Mouse (Mus musculus) hindbrain, embryonic 12.5 days (tissue): Measurements from ENCODE around the gene Pla2g16. TPM values are rescaled to one million over a fixed set of nuclear protein-coding genes. Genes with fewer than 3 reads are reported as not detected.

ENCODE experiments used
- ATAC-seq: fragments of 200-750 bp; cut with Nextera tagmentation; 2 replicates; pipeline ENCODE4 v1.8.0; 2017; ENCODE audit warnings: moderate TSS enrichment; ENCODE audit not compliant: low FRiP score
- H3K27ac ChIP-seq: fragments of 300-500 bp; sonication (generic); 2 replicates; pipeline ENCODE4 v1.5.1; 2016; ENCODE audit warnings: mild to moderate bottlenecking
- H3K27me3 ChIP-seq: fragments of 300-500 bp; sonication (generic); 2 replicates; pipeline ENCODE4 v1.6.1; 2016; ENCODE audit warnings: mild to moderate bottlenecking
- H3K36me3 ChIP-seq: fragments of 300-500 bp; sonication (generic); 2 replicates; pipeline ENCODE4 v1.6.1; 2016; ENCODE audit warnings: mild to moderate bottlenecking
- H3K4me1 ChIP-seq: fragments of 300-500 bp; sonication (generic); 2 replicates; pipeline ENCODE4 v1.6.1; 2016
- H3K4me2 ChIP-seq: fragments of 300-500 bp; sonication (generic); replicated peaks from 2 replicates; pipeline ENCODE4 v1.6.1; 2016; ENCODE audit warnings: mild to moderate bottlenecking
- H3K4me3 ChIP-seq: fragments of 300-500 bp; sonication (generic); 2 replicates; pipeline ENCODE4 v1.5.1; 2016; ENCODE audit warnings: mild to moderate bottlenecking
- H3K9ac ChIP-seq: fragments of 300-500 bp; sonication (generic); 2 replicates; pipeline ENCODE4 v1.6.1; 2016; ENCODE audit warnings: mild to moderate bottlenecking, moderate library complexity
- H3K9me3 ChIP-seq: fragments of 300-500 bp; sonication (generic); replicated peaks from 2 replicates; pipeline ENCODE4 v1.6.1; 2016; ENCODE audit warnings: mild to moderate bottlenecking
- WGBS: fragments of 180-500 bp; shearing (Covaris S2); methylation state at CpG from one replicate; pipeline ENCODE4 v1.1.7; 2016; 5-methylcytosine and 5-hydroxymethylcytosine counted together
- polyA plus RNA-seq: library from polyadenylated mRNA; unstranded; fragments of >200 nt; fragmentation: Nextera tagmentation; extraction: Ambion mirVana; gene quantifications from 2 replicates; pipeline ENCODE4 v1.2.1, GENCODE M21; 2016

Pla2g16 gene
- polyA plus RNA-seq, 1 experiment from 2014 or later = 4.8 TPM

- H3K27me3 ChIP-seq = no peaks in the 10 kb centered on the region
These were observed 75.8 kb downstream of the Pla2g16 start for GRCm38 (mm10) chr19:7633021-7633420.

GRCm38 (mm10) chr19:7633786-7634185 is 76.5 kb downstream of the Pla2g16 start:
- 64% methylated on average over 1 of the region's 1 CpGs for WGBS
- H3K4me3 ChIP-seq = no peak overlapping the region
- H3K4me1 ChIP-seq = no peaks in the 10 kb centered on the region
- no peak overlapping the region for H3K4me2 ChIP-seq
- no peak overlapping the region for H3K9ac ChIP-seq
- no peak overlapping the region for H3K27ac ChIP-seq
- H3K36me3 ChIP-seq = no peaks in the 10 kb centered on the region
- no peaks in the 10 kb centered on the region for H3K9me3 ChIP-seq
- no peak for ATAC-seq
- H3K27me3 ChIP-seq = no peaks in the 10 kb centered on the region

More at GRCm38 (mm10) chr19:7633021-7633420, 75.8 kb downstream of the Pla2g16 start:
- H3K9me3 ChIP-seq = no peaks in the 10 kb centered on the region
- H3K4me3 ChIP-seq = no peak overlapping the region
- H3K36me3 ChIP-seq = no peaks in the 10 kb centered on the region
- H3K9ac ChIP-seq = no peak overlapping the region
- no peak for ATAC-seq
- H3K4me1 ChIP-seq = no peaks in the 10 kb centered on the region
- no peak overlapping the region for H3K27ac ChIP-seq
- no peak overlapping the region for H3K4me2 ChIP-seq

Other genes with a start within 250 kb of the Pla2g16 start
- 62.1 and 64.2 TPM in 2 replicates for gene Mark2, start 215.6 kb upstream of the Pla2g16 start, polyA plus RNA-seq
- gene Spindoc, start 174.5 kb upstream of the Pla2g16 start, polyA plus RNA-seq = 37.8 and 44.1 TPM in 2 replicates
- 18.0 and 20.1 TPM in 2 replicates for gene 2700081O15Rik, start 139.8 kb upstream of the Pla2g16 start, polyA plus RNA-seq
- 380 and 385 TPM in 2 replicates for gene Rtn3, start 74.2 kb upstream of the Pla2g16 start, polyA plus RNA-seq
- gene Atl3, start 63.4 kb upstream of the Pla2g16 start, polyA plus RNA-seq = 9.4 and 10.5 TPM in 2 replicates
- 0.10 and 0.12 TPM in 2 replicates for gene Lgals12, start 49.7 kb downstream of the Pla2g16 start, polyA plus RNA-seq
- not detected in 2 replicates for gene Hrasls5, start 55.1 kb downstream of the Pla2g16 start, polyA plus RNA-seq
- gene Slc22a19, start 153.9 kb downstream of the Pla2g16 start, polyA plus RNA-seq = 0.10 TPM in 1 of 2 replicates, not detected in the other
- gene Slc22a26, start 245.2 kb downstream of the Pla2g16 start, polyA plus RNA-seq = not detected in 2 replicates